Mouse (Mus musculus) hindbrain, embryonic 15.5 days (tissue): ENCODE results near the gene Mcpt8. TPM values are rescaled to one million over a fixed set of nuclear protein-coding genes. Genes with fewer than 3 reads are reported as not detected.
"Not testable (repeated sequence)": the region's sequence is repeated elsewhere in the genome, so short reads cannot be mapped to it uniquely, and the experiment has no call there.

Source experiments
- ATAC-seq: fragments of 200-750 bp; cut with Nextera tagmentation; 2 replicates; pipeline ENCODE4 v1.8.0; 2017; ENCODE audit warnings: low read depth, moderate number of reproducible peaks, moderate TSS enrichment; ENCODE audit not compliant: low FRiP score
- H3K27ac ChIP-seq: fragments of 300-500 bp; sonication (generic); replicated peaks from 2 replicates; pipeline ENCODE4 v1.5.1; 2015; ENCODE audit warnings: mild to moderate bottlenecking, inconsistent platforms
- H3K27me3 ChIP-seq: fragments of 300-500 bp; sonication (generic); 2 replicates; pipeline ENCODE4 v1.6.1; 2015; ENCODE audit warnings: control low read depth, inconsistent platforms
- H3K36me3 ChIP-seq: fragments of 300-500 bp; sonication (generic); 2 replicates; pipeline ENCODE4 v1.6.1; 2015; ENCODE audit warnings: control low read depth, inconsistent platforms
- H3K4me1 ChIP-seq: fragments of 300-500 bp; sonication (generic); replicated peaks from 2 replicates; pipeline ENCODE4 v1.6.1; 2015; ENCODE audit warnings: control low read depth, inconsistent platforms
- H3K4me2 ChIP-seq: fragments of 300-500 bp; sonication (generic); 2 replicates; pipeline ENCODE4 v1.6.1; 2015; ENCODE audit warnings: moderate library complexity, mild to moderate bottlenecking, inconsistent platforms
- H3K4me3 ChIP-seq: fragments of 300-500 bp; sonication (generic); 2 replicates; pipeline ENCODE4 v1.5.1; 2015; ENCODE audit warnings: mild to moderate bottlenecking, inconsistent platforms
- H3K9ac ChIP-seq: fragments of 300-500 bp; sonication (generic); 2 replicates; pipeline ENCODE4 v1.6.1; 2015; ENCODE audit warnings: inconsistent platforms
- H3K9me3 ChIP-seq: fragments of 300-500 bp; sonication (generic); 2 replicates; pipeline ENCODE4 v1.6.1; 2016; ENCODE audit warnings: control low read depth, inconsistent platforms
- WGBS: fragments of 180-500 bp; shearing (Covaris S2); methylation state at CpG from one replicate; pipeline ENCODE4 v1.1.7; 2015; 5-methylcytosine and 5-hydroxymethylcytosine counted together
- microRNA-seq: library from miRNA; unstranded; fragments of <30 nt; microRNA quantifications from one replicate; pipeline ENCODE4, GENCODE M21; 2016
- polyA plus RNA-seq: library from polyadenylated mRNA; unstranded; fragments of >200 nt; fragmentation: Nextera tagmentation; extraction: Ambion mirVana; gene quantifications from 2 replicates; pipeline ENCODE4 v1.2.1, GENCODE M21; 2015

The Mcpt8 gene
- polyA plus RNA-seq, 1 experiment from 2014 or later = not detected

DNA sequence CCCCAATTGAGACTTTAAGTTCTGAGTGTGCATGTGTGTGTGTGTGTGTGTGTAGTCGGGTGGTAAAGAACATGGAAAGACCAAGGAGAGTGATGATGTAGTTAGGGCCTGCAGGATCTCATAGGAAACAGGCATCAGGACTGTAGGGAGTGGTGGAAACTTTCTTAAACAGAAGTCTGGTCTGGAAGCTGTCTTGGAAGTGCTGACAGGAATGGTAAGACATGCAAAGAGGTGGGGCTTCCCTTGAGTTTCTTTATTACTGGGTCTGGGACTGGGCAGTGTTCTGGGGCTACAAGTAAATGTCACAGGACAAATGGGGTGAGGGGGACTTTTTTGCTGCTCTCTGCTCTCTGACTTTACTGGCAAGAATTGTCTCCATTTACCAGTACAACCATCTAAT is 12.5 kb upstream of the Mcpt8 start:
- H3K27me3 ChIP-seq = no peaks in the 10 kb centered on the region
- no peaks in the 10 kb centered on the region for H3K36me3 ChIP-seq
- ATAC-seq = no peak
- no peak overlapping the region for H3K4me3 ChIP-seq
- H3K4me1 ChIP-seq = no peaks in the 10 kb centered on the region
- no peak overlapping the region for H3K4me2 ChIP-seq
- H3K9me3 ChIP-seq = no peaks in the 10 kb centered on the region
- no peak overlapping the region for H3K27ac ChIP-seq
- WGBS = 86% methylated on average over 1 of the region's 1 CpGs
- H3K9ac ChIP-seq = no peak overlapping the region

DNA sequence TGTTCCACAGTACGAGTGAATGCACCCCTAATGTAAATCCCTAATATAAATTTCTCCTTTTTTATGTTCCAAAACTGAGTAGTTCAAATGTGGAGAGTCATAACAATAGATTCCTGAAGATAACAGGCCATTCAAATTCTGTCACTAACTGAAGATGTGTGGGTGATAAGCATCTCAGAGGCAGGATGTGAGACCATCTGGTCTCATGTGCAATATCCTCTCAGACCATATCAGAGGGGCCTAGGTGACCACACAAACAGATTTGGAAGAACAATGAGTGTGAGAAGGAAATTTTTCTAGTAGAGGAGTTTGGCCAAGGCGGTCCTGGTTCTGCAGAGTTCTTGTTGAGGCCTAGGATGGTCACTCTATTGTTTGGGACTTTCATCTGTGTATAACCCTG is 8.3 kb upstream of the Mcpt8 start:
- Histone ChIP-seq H3K4me3 (no peak overlapping the region), H3K9ac (no peak overlapping the region), H3K9me3 (no peaks in the 10 kb centered on the region), H3K36me3 (no peaks in the 10 kb centered on the region), H3K4me2 (no peak overlapping the region), H3K27ac (no peak overlapping the region), H3K27me3 (no peaks in the 10 kb centered on the region), H3K4me1 (no peaks in the 10 kb centered on the region)
- 81% methylated on average over 2 of the region's 2 CpGs for WGBS
- ATAC-seq = no peak

DNA sequence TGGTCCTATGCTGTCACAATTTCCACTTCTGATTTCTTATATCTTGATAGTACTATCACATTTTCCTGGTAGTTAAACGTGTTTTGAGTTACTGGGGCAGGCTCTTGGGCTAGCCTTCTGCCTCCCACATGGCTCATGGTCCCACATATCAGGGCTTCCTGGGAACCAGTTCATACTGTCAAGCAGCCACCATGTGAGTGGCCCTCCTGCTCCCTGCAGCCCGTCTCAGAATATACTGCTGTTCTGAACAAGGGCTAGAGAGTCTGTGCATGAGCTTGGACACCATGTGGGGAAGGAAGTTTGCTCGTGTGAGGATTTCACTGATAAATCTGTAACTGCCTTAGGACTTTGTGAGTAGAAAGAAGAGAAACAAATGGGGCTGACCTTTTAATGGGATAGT is 1.6 kb upstream of the Mcpt8 start:
- Histone ChIP-seq H3K9ac (no peak overlapping the region), H3K4me2 (no peak overlapping the region), H3K27me3 (no peaks in the 10 kb centered on the region), H3K4me3 (no peak overlapping the region), H3K36me3 (no peaks in the 10 kb centered on the region), H3K9me3 (no peaks in the 10 kb centered on the region), H3K27ac (no peak overlapping the region), H3K4me1 (no peaks in the 10 kb centered on the region)
- no peak for ATAC-seq
- 80% methylated on average over 3 of the region's 3 CpGs for WGBS

DNA sequence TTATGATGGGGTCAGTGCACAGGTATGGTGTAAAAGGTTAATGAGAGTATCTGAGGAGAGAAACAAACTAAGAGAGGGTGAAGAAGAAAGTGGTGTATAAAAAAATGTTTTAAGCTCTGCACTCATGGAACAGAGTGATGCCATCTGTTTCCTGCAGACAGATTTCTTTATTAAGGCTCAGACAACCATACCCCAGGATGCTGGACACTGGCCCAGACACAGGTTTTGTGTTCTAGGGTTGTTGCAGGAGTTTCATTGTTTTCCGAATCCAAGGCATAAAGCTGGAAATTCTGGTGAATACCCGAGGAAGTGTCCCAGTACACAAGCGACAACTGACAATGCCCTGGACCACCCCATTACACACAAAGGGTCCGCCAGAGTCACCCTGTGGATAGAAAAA is 3.1 kb downstream of the Mcpt8 start:
- 57% methylated on average over 4 of the region's 4 CpGs for WGBS
- H3K27ac ChIP-seq = no peak overlapping the region
- H3K9ac ChIP-seq = no peak overlapping the region
- no peak overlapping the region for H3K4me2 ChIP-seq
- H3K4me1 ChIP-seq = no peaks in the 10 kb centered on the region
- no peak overlapping the region for H3K4me3 ChIP-seq
- H3K9me3 ChIP-seq = no peaks in the 10 kb centered on the region
- ATAC-seq = no peak
- H3K27me3 ChIP-seq = no peaks in the 10 kb centered on the region
- no peaks in the 10 kb centered on the region for H3K36me3 ChIP-seq

DNA sequence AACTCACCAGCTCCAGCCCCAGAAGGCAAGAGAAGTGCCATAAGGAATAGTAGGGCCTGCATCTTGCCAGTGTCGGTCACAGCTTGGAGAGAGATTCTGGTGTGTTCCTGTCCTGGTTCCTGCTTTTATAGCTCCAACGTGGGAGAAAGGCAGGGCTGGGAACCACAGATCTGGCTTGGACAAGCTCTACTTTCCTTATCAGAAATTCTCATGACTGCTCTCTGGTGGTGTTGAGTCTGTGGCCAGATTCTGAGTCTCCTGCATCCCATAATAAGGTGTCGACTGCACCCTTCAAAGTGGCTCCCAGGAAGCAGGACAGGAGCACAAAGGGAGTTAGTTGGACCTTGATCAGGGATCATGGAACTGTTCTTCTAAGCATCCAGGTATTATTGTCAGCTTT is 22.9 kb downstream of the Mcpt8 start, which contains the start of gene Mcpt4:
Mcpt4 (minus strand) TSS at position 101 of the 400 bp plus-strand sequence.
- ATAC-seq, H3K27ac ChIP-seq, H3K36me3 ChIP-seq, H3K4me3 ChIP-seq, H3K4me1 ChIP-seq, H3K9me3 ChIP-seq, H3K27me3 ChIP-seq, H3K4me2 ChIP-seq, H3K9ac ChIP-seq: not testable (repeated sequence)
- 81% methylated on average over 3 of the region's 3 CpGs for WGBS

DNA sequence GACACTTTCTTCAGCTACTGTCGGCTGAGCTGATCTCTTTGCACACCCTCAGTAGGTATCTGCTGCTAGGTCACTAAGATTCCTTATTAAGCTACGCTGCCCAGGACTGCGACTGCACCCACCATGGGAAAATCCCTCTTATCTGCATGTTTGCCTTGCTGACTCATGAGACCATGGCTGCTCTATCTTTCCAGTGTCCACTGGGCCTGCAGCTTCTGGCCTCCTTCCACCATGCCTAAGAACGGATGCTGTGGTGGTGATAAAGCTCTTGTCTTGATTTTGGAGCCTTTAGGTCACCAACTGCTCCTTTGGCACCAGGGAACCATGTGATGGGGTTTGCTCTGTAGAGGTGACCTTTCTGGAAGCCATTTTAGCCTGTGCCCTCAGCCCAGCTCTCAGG is 27.4 kb downstream of the Mcpt8 start:
- Histone ChIP-seq H3K9ac (no peak overlapping the region), H3K4me1 (no peaks in the 10 kb centered on the region), H3K4me3 (no peak overlapping the region), H3K9me3 (no peaks in the 10 kb centered on the region), H3K27ac (no peak overlapping the region), H3K27me3 (no peaks in the 10 kb centered on the region), H3K4me2 (no peak overlapping the region), H3K36me3 (no peaks in the 10 kb centered on the region)
- 87% methylated on average over 4 of the region's 4 CpGs for WGBS
- no peak for ATAC-seq

DNA sequence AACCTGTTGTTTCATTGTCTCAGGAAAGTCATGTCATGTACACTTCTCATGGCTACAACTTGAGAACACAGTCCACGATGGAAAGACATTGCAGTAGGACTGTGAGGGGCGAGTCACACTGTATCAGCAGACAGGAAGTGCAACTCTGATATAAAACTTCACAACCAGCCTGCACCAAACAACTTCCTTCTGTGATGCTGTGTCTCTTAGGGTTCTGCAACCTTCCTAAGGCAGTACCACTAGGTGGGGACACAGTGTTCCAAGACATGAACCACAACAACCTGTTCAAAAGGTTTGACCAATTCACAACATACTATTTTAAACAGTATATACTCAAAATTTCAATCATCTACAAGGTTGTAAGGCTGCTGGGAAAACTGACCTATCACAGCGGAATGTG is 29.7 kb downstream of the Mcpt8 start:
- Histone ChIP-seq H3K27ac (no peak overlapping the region), H3K4me1 (no peaks in the 10 kb centered on the region), H3K36me3 (no peaks in the 10 kb centered on the region), H3K4me3 (no peak overlapping the region), H3K9ac (no peak overlapping the region), H3K4me2 (no peak overlapping the region), H3K9me3 (no peaks in the 10 kb centered on the region), H3K27me3 (no peaks in the 10 kb centered on the region)
- ATAC-seq = no peak
- WGBS = 90% methylated on average over 3 of the region's 3 CpGs

DNA sequence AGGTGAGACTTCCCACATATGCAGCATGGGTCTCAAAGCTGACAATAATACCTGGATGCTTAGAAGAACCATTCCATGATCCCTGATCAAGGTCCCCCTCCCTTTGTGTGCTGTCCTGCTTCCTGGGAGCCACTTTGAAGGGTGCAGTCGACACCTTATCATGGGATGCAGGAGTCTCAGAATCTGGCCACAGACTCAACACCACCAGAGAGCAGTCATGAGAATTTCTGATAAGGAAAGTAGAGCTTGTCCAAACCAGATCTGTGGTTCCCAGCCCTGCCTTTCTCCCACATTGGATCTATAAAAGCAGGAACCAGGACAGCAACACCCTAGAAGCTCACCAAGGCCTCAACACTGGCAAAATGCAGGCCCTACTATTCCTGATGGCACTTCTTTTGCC is 43.3 kb downstream of the Mcpt8 start, which contains the start of gene Mcpt2:
Mcpt2 (plus strand) TSS at position 250 of the 400 bp plus-strand sequence.
- H3K27me3 ChIP-seq, H3K9me3 ChIP-seq, H3K4me3 ChIP-seq, H3K4me2 ChIP-seq, H3K9ac ChIP-seq, ATAC-seq, H3K27ac ChIP-seq, H3K36me3 ChIP-seq, H3K4me1 ChIP-seq: not testable (repeated sequence)
- WGBS = 69% methylated on average over 1 of the region's 1 CpGs

DNA sequence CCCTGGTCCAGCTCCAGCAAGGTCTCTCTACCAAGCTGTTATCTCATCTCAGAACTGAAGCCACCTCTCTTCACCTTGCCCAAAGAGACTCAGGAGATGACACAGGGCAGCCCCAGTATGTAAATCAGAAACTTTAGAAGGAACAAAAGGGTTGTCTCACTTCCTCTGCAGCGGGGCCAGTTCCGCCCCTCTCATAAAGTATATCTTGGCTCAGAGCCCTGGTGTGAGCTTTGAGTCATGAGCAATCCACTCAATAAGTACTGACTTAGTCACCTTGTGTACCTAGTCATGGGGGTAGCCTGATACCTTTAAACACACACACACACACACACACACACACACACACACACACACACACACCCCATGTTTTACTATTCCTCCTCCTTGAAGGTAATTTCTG is 50.6 kb downstream of the Mcpt8 start:
- no peaks in the 10 kb centered on the region for H3K9me3 ChIP-seq
- WGBS = 89% methylated on average over 2 of the region's 2 CpGs
- no peaks in the 10 kb centered on the region for H3K27me3 ChIP-seq
- H3K36me3 ChIP-seq = no peaks in the 10 kb centered on the region
- H3K4me1 ChIP-seq = no peaks in the 10 kb centered on the region
- H3K9ac ChIP-seq = no peak overlapping the region
- no peak overlapping the region for H3K4me2 ChIP-seq
- no peak overlapping the region for H3K4me3 ChIP-seq
- ATAC-seq = no peak
- H3K27ac ChIP-seq = no peak overlapping the region

Small RNA genes lying within 50 kb of the gene (microRNA-seq; reads per million reads assigned to microRNA genes)
- gene Mir6949 = not detected

Other genes with a start within 250 kb of the Mcpt8 start
- 11.2 and 11.8 TPM in 2 replicates for gene Nynrin, start 231.3 kb downstream of the Mcpt8 start, polyA plus RNA-seq
- gene Cbln3, start 200.9 kb downstream of the Mcpt8 start, polyA plus RNA-seq = 0.51 and 0.52 TPM in 2 replicates
- gene Khnyn, start 200.3 kb downstream of the Mcpt8 start, polyA plus RNA-seq = 10.7 and 10.9 TPM in 2 replicates
- gene Sdr39u1, start 185.0 kb downstream of the Mcpt8 start, polyA plus RNA-seq = 148 and 159 TPM in 2 replicates
- gene Cma1, start 140.6 kb downstream of the Mcpt8 start, polyA plus RNA-seq = 0.18 and 0.55 TPM in 2 replicates
- gene Cma2, start 134.3 kb downstream of the Mcpt8 start, polyA plus RNA-seq = not detected in 2 replicates
- not detected in 2 replicates for gene Mcpt1, start 67.3 kb downstream of the Mcpt8 start, polyA plus RNA-seq
- gene Mcpt9, start 54.8 kb downstream of the Mcpt8 start, polyA plus RNA-seq = not detected in 2 replicates
- not detected in 2 replicates for gene Mcpt2, start 43.2 kb downstream of the Mcpt8 start, polyA plus RNA-seq
- gene Mcpt4, start 23.0 kb downstream of the Mcpt8 start, polyA plus RNA-seq = not detected in 2 replicates
- not detected in 2 replicates for gene Ctsg, start 17.3 kb upstream of the Mcpt8 start, polyA plus RNA-seq
- gene Gzme, start 35.4 kb upstream of the Mcpt8 start, polyA plus RNA-seq = not detected in 2 replicates
- gene Gzmd, start 47.3 kb upstream of the Mcpt8 start, polyA plus RNA-seq = not detected in 2 replicates
- gene Gzmg, start 74.3 kb upstream of the Mcpt8 start, polyA plus RNA-seq = not detected in 2 replicates
- not detected in 2 replicates for gene Gzmn, start 89.3 kb upstream of the Mcpt8 start, polyA plus RNA-seq
- gene Gzmf, start 126.1 kb upstream of the Mcpt8 start, polyA plus RNA-seq = not detected in 2 replicates
- gene Gzmc, start 149.4 kb upstream of the Mcpt8 start, polyA plus RNA-seq = not detected in 2 replicates
- gene Gzmb, start 177.0 kb upstream of the Mcpt8 start, polyA plus RNA-seq = not detected in 2 replicates